ENCODE assay signal across 11 mouse cellular contexts in the genomic region with DNA sequence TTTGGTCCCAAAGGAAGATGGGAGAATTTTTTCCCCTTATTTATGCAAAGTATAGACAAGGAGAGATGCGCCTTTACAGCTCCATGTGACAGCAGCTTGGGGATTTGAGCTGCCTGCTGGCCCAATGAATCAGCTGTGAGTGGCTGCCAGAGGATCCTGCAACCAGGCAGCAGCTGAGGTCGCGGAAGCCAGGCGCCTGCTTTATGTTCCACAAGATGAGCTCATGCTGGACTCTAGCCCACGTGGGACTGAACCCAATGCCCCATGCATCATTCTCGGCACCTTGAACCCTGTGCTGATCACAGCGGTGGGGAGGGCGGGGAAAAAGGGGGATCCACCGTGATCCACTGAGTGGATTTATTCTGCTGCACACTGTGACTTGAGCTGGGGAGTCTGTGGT. TPM values are rescaled to one million over a fixed set of nuclear protein-coding genes. Genes with fewer than 3 reads are reported as not detected.
A peak's percentile ranks its signal among the peaks of the same experiment; 100 is the strongest.
DNase-seq lines count a peak whose midpoint lies in the region; ATAC-seq and TF ChIP-seq lines count a peak whose summit lies in the region.
"Had no signal": no experiment of that assay in that cellular context is flagged by ENCODE, and none has a peak within 500 bp of the region (broad histone marks: within the 10 kb centered on the region; RNA-seq: fewer than 3 reads in every experiment).

No protein-coding gene starts in this region.

- peaks cover 2% of the 10 kb centered on the region; the same call in 1 of the 2 replicates for H3K27me3 ChIP-seq in forebrain, embryonic 12.5 days
- H3K27me3 ChIP-seq in forebrain, embryonic 10.5 days (ENCODE audit: poor library complexity, severe bottlenecking) = 0 out of 2 replicates have a peak, but pooled peaks cover 12% of the 10 kb centered on the region
- no peaks in the 10 kb centered on the region for H3K27me3 ChIP-seq in midbrain, postnatal 0 days (ENCODE audit: insufficient read depth, low read length)

- H3K36me3 ChIP-seq in forebrain, embryonic 12.5 days (replicated peaks) = no peaks in the 10 kb centered on the region
- no peaks in the 10 kb centered on the region for H3K36me3 ChIP-seq in forebrain, embryonic 10.5 days (replicated peaks)
- H3K36me3 ChIP-seq in midbrain, postnatal 0 days (ENCODE audit: insufficient read depth, low read length) = no peaks in the 10 kb centered on the region

- no peak overlapping the region; the same call in 1 of the 2 replicates for H3K9ac ChIP-seq in forebrain, embryonic 12.5 days
- no peak overlapping the region for H3K9ac ChIP-seq in midbrain, postnatal 0 days (replicated peaks; ENCODE audit: low read length, poor library complexity, severe bottlenecking)

- no peak for DNase-seq in forebrain, embryonic 10.5 days (ENCODE audit: extremely low spot score, low spot score)
- peak; percentile 49 for DNase-seq in Muller cell, postnatal 12 days (ENCODE audit: inconsistent ontology term)
- DNase-seq in gastrocnemius, postnatal 10 days = peak; percentile 59
- peak; percentile 61 for DNase-seq in midbrain, postnatal 0 days (ENCODE audit: low spot score)
- no peak for DNase-seq in right cerebral cortex, adult 18-20 months
- no peak for DNase-seq in spleen, adult 12 weeks (ENCODE audit: low spot score)
- DNase-seq in kidney, postnatal 14 days = no peak
- DNase-seq: kidney, adult 9 months had no signal

- no peaks in the 10 kb centered on the region for H3K9me3 ChIP-seq in forebrain, embryonic 12.5 days
- no peaks in the 10 kb centered on the region for H3K9me3 ChIP-seq in forebrain, embryonic 10.5 days
- H3K9me3 ChIP-seq in midbrain, postnatal 0 days (ENCODE audit: low read length) = no peaks in the 10 kb centered on the region

- no peak overlapping the region for H3K4me3 ChIP-seq in forebrain, embryonic 12.5 days (replicated peaks)
- no peak overlapping the region for H3K4me3 ChIP-seq in forebrain, embryonic 10.5 days
- H3K4me3 ChIP-seq in midbrain, postnatal 0 days (ENCODE audit: low read depth, low read length) = no peak overlapping the region

- no peak for TF ChIP-seq CTCF in midbrain, postnatal 0 days (IDR thresholded peaks at IDR 0.05)

- WGBS in forebrain, embryonic 12.5 days = 82% methylated on average over 9 of the region's 9 CpGs
- 84% methylated on average over 9 of the region's 9 CpGs for WGBS in forebrain, embryonic 10.5 days
- whole genome bisulfite sequencing in midbrain, postnatal 0 days = 44% methylated on average over 9 of the region's 9 CpGs

- peaks cover 5% of the 10 kb centered on the region; the same call in 1 of the 2 replicates for H3K4me1 ChIP-seq in forebrain, embryonic 12.5 days
- peaks cover 9% of the 10 kb centered on the region; the same call in 1 of the 2 replicates for H3K4me1 ChIP-seq in forebrain, embryonic 10.5 days
- H3K4me1 ChIP-seq in midbrain, postnatal 0 days (ENCODE audit: insufficient read depth, low read length) = no peaks in the 10 kb centered on the region

- no peak overlapping the region for H3K4me2 ChIP-seq in forebrain, embryonic 12.5 days
- H3K4me2 ChIP-seq in midbrain, postnatal 0 days (ENCODE audit: low read depth, low read length, poor library complexity, severe bottlenecking) = no peak overlapping the region

- H3K27ac ChIP-seq in forebrain, embryonic 12.5 days = peak overlapping the region; percentile 42; the same call in 1 of the 2 replicates
- no peak overlapping the region for H3K27ac ChIP-seq in forebrain, embryonic 10.5 days
- H3K27ac ChIP-seq in midbrain, postnatal 0 days (ENCODE audit: low read depth, low read length) = no peak overlapping the region

- ATAC-seq in forebrain, embryonic 12.5 days (ENCODE audit: low FRiP score) = 0 out of 2 replicates have a peak, but pooled peaks have one; percentile 53
- peak; percentile 55 for ATAC-seq in midbrain, postnatal 0 days (ENCODE audit: low FRiP score)

RNA-seq across cellular contexts. Expression of a gene that starts 13.9 kb away (rescaled TPM):
- polyA plus RNA-seq in forebrain, embryonic 12.5 days (2016; fragmentation: Nextera tagmentation; extraction: Ambion mirVana) = 18.3 and 23.2 TPM in 2 replicates
- polyA plus RNA-seq in forebrain, embryonic 10.5 days (2016; fragmentation: Nextera tagmentation; extraction: Ambion mirVana) = 1.1 and 1.2 TPM in 2 replicates
- total RNA-seq in gastrocnemius, postnatal 10 days (2021) = under 1 TPM in 1 of 2 experiments, not detected in 1; 0.09 TPM
- 15.8 and 16.2 TPM in 2 replicates for total RNA-seq in midbrain, postnatal 0 days (2014; rRNA removed)
- 16.7 and 18.9 TPM in 2 replicates for polyA plus RNA-seq in midbrain, postnatal 0 days (2015; fragmentation: Nextera tagmentation; extraction: Ambion mirVana)
- total RNA-seq: liver, adult 2 months; neutrophil, adult 5-6 weeks had no signal
- polyA plus RNA-seq: liver, adult 2 months had no signal

RNA-seq across cellular contexts. Expression of a gene that starts 17.7 kb away (rescaled TPM):
- not detected in 2 replicates for polyA plus RNA-seq in forebrain, embryonic 12.5 days (2016; fragmentation: Nextera tagmentation; extraction: Ambion mirVana)
- polyA plus RNA-seq in forebrain, embryonic 10.5 days (2016; fragmentation: Nextera tagmentation; extraction: Ambion mirVana) = not detected in 2 replicates
- total RNA-seq in gastrocnemius, postnatal 10 days (2021) = not detected
- 0.38 TPM in 1 of 2 replicates, not detected in the other for total RNA-seq in midbrain, postnatal 0 days (2014; rRNA removed)
- not detected in 2 replicates for polyA plus RNA-seq in midbrain, postnatal 0 days (2015; fragmentation: Nextera tagmentation; extraction: Ambion mirVana)
- total RNA-seq: liver, adult 2 months; neutrophil, adult 5-6 weeks had no signal
- polyA plus RNA-seq: liver, adult 2 months had no signal

RNA-seq across cellular contexts. Expression of a gene that starts 40.7 kb away (rescaled TPM):
- polyA plus RNA-seq in forebrain, embryonic 12.5 days (2016; fragmentation: Nextera tagmentation; extraction: Ambion mirVana) = not detected in 2 replicates
- polyA plus RNA-seq in forebrain, embryonic 10.5 days (2016; fragmentation: Nextera tagmentation; extraction: Ambion mirVana) = not detected in 2 replicates
- not detected for total RNA-seq in gastrocnemius, postnatal 10 days (2021)
- 0.94 TPM in 1 of 2 replicates, not detected in the other for total RNA-seq in midbrain, postnatal 0 days (2014; rRNA removed)
- 0.07 TPM in 1 of 2 replicates, not detected in the other for polyA plus RNA-seq in midbrain, postnatal 0 days (2015; fragmentation: Nextera tagmentation; extraction: Ambion mirVana)
- total RNA-seq: liver, adult 2 months; neutrophil, adult 5-6 weeks had no signal
- polyA plus RNA-seq: liver, adult 2 months had no signal

RNA-seq across cellular contexts. Expression of a gene that starts 41.0 kb away (rescaled TPM):
- not detected in 2 replicates for polyA plus RNA-seq in forebrain, embryonic 12.5 days (2016; fragmentation: Nextera tagmentation; extraction: Ambion mirVana)
- not detected in 2 replicates for polyA plus RNA-seq in forebrain, embryonic 10.5 days (2016; fragmentation: Nextera tagmentation; extraction: Ambion mirVana)
- total RNA-seq in gastrocnemius, postnatal 10 days (2021) = not detected
- 0.49 TPM in 1 of 2 replicates, not detected in the other for total RNA-seq in midbrain, postnatal 0 days (2014; rRNA removed)
- not detected in 2 replicates for polyA plus RNA-seq in midbrain, postnatal 0 days (2015; fragmentation: Nextera tagmentation; extraction: Ambion mirVana)
- total RNA-seq: liver, adult 2 months; neutrophil, adult 5-6 weeks had no signal

RNA-seq across cellular contexts. Expression of a gene that starts 48.0 kb away (rescaled TPM):
- polyA plus RNA-seq in forebrain, embryonic 12.5 days (2016; fragmentation: Nextera tagmentation; extraction: Ambion mirVana) = 0.10 TPM in 1 of 2 replicates, not detected in the other
- polyA plus RNA-seq in forebrain, embryonic 10.5 days (2016; fragmentation: Nextera tagmentation; extraction: Ambion mirVana) = not detected in 2 replicates
- total RNA-seq in gastrocnemius, postnatal 10 days (2021) = 1 to 10 TPM; 8.0 to 8.2 TPM
- total RNA-seq in midbrain, postnatal 0 days (2014; rRNA removed) = not detected in 2 replicates
- not detected in 2 replicates for polyA plus RNA-seq in midbrain, postnatal 0 days (2015; fragmentation: Nextera tagmentation; extraction: Ambion mirVana)
- total RNA-seq: liver, adult 2 months; neutrophil, adult 5-6 weeks had no signal
- polyA plus RNA-seq: liver, adult 2 months had no signal

Comparison
In these comparisons a context has a peak if more than half of its experiments do, and no peak if none do; other contexts are left out.
1. DNase-seq: peak in Muller cell, postnatal 12 days (single experiment), gastrocnemius, postnatal 10 days (single experiment) and midbrain, postnatal 0 days (single experiment); none in forebrain, embryonic 10.5 days (single experiment), right cerebral cortex, adult 18-20 months (single experiment), spleen, adult 12 weeks (single experiment) and kidney, postnatal 14 days (single experiment).